Mouse (Mus musculus) CH12.LX (cell line): ENCODE results near the gene 1810062G17Rik.
A peak's percentile ranks its signal among the peaks of the same experiment; 100 is the strongest.

ENCODE experiments used
- CTCF ChIP-seq, 2 experiments: IDR thresholded peaks in 1 of 2; conservative IDR thresholded peaks in 1 of 2; 2 replicates each; pipeline ENCODE4 v1.5.1; 2011 to 2012; ENCODE audit warnings: low read depth in 2 of 2, low read length in 2 of 2, improper control_type of control experiment in 1 of 2, inconsistent platforms in 1 of 2, mild to moderate bottlenecking in 1 of 2, moderate library complexity in 1 of 2
- HCFC1 ChIP-seq: IDR thresholded peaks from 2 replicates; pipeline ENCODE4 v1.6.1; 2012; ENCODE audit warnings: low read depth, mild to moderate bottlenecking, inconsistent platforms, low read length, improper control_type of control experiment
- POLR2A ChIP-seq: IDR thresholded peaks from 2 replicates; pipeline ENCODE4 v1.6.1; 2011; ENCODE audit warnings: low read depth, mild to moderate bottlenecking, improper control_type of control experiment, low read length
- RAD21 ChIP-seq: IDR thresholded peaks from 2 replicates; pipeline ENCODE4 v1.6.1; 2011; ENCODE audit warnings: low read depth, mild to moderate bottlenecking, low read length, improper control_type of control experiment, moderate library complexity
- SIN3A ChIP-seq: IDR thresholded peaks from 2 replicates; pipeline ENCODE4 v1.6.1; 2012; ENCODE audit warnings: low read length, improper control_type of control experiment, inconsistent platforms
- USF1 ChIP-seq: IDR thresholded peaks from 2 replicates; pipeline ENCODE4 v1.6.1; 2014; ENCODE audit warnings: low read depth, mild to moderate bottlenecking, inconsistent platforms, low read length, improper control_type of control experiment
- ZNF384 ChIP-seq: IDR thresholded peaks from 2 replicates; pipeline ENCODE4 v1.6.1; 2012; ENCODE audit warnings: low read depth, low read length, improper control_type of control experiment, inconsistent platforms

DNA sequence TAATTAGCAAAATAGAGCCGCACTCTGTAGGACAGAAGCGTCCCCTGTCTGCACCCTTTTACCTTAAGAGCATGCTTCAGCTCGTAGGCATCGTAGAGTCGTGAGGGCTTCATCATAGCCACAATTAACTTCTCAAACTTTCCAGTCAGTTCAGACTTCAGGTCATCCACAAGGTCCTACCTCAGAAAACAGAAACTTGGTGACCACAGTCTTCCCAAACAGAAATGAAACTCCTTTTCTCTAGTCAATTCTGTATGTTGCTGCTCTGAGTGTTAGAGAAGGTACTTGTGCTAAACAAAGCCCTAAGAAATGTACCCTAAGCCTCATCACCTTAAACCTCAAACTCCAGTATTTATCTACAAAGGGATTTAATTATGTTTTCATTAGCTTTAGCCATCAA lies 13.9 kb upstream of the 1810062G17Rik start:
- TF ChIP-seq USF1 (no peak), RAD21 (no peak), CTCF (conservative IDR thresholded peaks at IDR 0.05 in 1 of 2, IDR thresholded peaks at IDR 0.05 in 1 of 2; ENCODE audit: low read depth in 2 of 2, low read length in 2 of 2) (no peak), HCFC1 (no peak), SIN3A (peak; percentile 51), POLR2A (no peak), ZNF384 (no peak)
